Mouse (Mus musculus) limb, embryonic 11.5 days (tissue): ENCODE measurements at regions not wholly inside any gene's neighbourhood (a gene's known extent, or its start where the extent isn't known, plus 50 kb on each side); places are given as distances from the start of the nearest gene placed in this dataset.

Experiments used
- ATAC-seq: fragments of 200-750 bp; cut with Nextera tagmentation; 2 replicates; pipeline ENCODE4 v1.8.0; 2017; ENCODE audit warnings: low read depth; ENCODE audit not compliant: insufficient number of reproducible peaks, low FRiP score, low TSS enrichment
- DNase-seq: peaks from one replicate; pipeline ENCODE4 v3.0.0-alpha.2; 2015; ENCODE audit warnings: low spot score
- H3K27ac ChIP-seq: fragments of 300-500 bp; sonication (generic); replicated peaks from 2 replicates; pipeline ENCODE4 v1.5.1; 2014; ENCODE audit warnings: low read depth, mild to moderate bottlenecking, low read length
- H3K27me3 ChIP-seq: fragments of 300-500 bp; sonication (generic); 2 replicates; pipeline ENCODE4 v1.6.1; 2014; ENCODE audit warnings: mild to moderate bottlenecking, low read length, mixed read lengths; ENCODE audit not compliant: control insufficient read depth, insufficient read depth
- H3K36me3 ChIP-seq: fragments of 300-500 bp; sonication (generic); 2 replicates; pipeline ENCODE4 v1.6.1; 2014; ENCODE audit warnings: mild to moderate bottlenecking, low read length, moderate library complexity, mixed read lengths; ENCODE audit not compliant: control insufficient read depth, insufficient read depth
- H3K4me1 ChIP-seq: fragments of 300-500 bp; sonication (generic); 2 replicates; pipeline ENCODE4 v1.6.1; 2014; ENCODE audit warnings: low read length, mixed read lengths; ENCODE audit not compliant: control insufficient read depth, insufficient read depth
- H3K4me2 ChIP-seq: fragments of 300-500 bp; sonication (generic); 2 replicates; pipeline ENCODE4 v1.6.1; 2014; ENCODE audit warnings: low read depth, mild to moderate bottlenecking, moderate library complexity; ENCODE audit not compliant: severe bottlenecking
- H3K4me3 ChIP-seq: fragments of 300-500 bp; sonication (generic); 2 replicates; pipeline ENCODE4 v1.5.1; 2014; ENCODE audit warnings: low read depth, low read length
- H3K9ac ChIP-seq: fragments of 300-500 bp; sonication (generic); 2 replicates; pipeline ENCODE4 v1.6.1; 2014; ENCODE audit warnings: mild to moderate bottlenecking, low read length
- H3K9me3 ChIP-seq: fragments of 300-500 bp; sonication (generic); 2 replicates; pipeline ENCODE4 v1.6.1; 2016; ENCODE audit warnings: low read length; ENCODE audit not compliant: control insufficient read depth
- WGBS: fragments of 180-500 bp; shearing (Covaris S2); extraction: QIAGEN DNeasy Blood & Tissue Kit; methylation state at CpG from one replicate; pipeline ENCODE4 v1.1.7; 2014; 5-methylcytosine and 5-hydroxymethylcytosine counted together

DNA sequence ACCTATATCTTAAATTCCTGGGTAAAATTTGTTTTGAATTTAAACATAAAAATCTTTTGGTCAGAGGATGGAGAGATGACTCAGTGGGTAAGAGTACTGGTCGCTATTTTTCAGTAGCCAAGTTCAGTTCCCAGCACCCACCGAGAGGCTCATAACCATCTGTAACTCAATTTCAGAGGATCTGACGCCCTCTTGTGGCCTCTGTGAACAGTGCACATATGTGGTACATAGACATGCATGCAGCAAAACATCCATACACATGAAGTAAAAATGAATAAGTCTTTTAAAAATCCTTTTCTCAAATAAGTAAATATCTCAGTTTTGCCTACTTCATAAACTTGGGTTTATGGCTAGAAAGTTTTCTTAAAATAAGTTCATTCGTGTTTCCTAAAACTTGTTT, 163.4 kb upstream of the Kbtbd8 start:
- no peak overlapping the region for H3K9ac ChIP-seq
- H3K4me3 ChIP-seq: no peak overlapping the region
- H3K27ac ChIP-seq: no peak overlapping the region
- H3K4me1 ChIP-seq: no peaks in the 10 kb centered on the region
- no peaks in the 10 kb centered on the region for H3K36me3 ChIP-seq
- DNase-seq (no peak), ATAC-seq (no peak)
- no peaks in the 10 kb centered on the region; the same call in 1 of the 2 replicates for H3K9me3 ChIP-seq
- H3K27me3 ChIP-seq: no peaks in the 10 kb centered on the region
- WGBS: 82% methylated on average over 4 of the region's 4 CpGs
- H3K4me2 ChIP-seq: no peak overlapping the region

DNA sequence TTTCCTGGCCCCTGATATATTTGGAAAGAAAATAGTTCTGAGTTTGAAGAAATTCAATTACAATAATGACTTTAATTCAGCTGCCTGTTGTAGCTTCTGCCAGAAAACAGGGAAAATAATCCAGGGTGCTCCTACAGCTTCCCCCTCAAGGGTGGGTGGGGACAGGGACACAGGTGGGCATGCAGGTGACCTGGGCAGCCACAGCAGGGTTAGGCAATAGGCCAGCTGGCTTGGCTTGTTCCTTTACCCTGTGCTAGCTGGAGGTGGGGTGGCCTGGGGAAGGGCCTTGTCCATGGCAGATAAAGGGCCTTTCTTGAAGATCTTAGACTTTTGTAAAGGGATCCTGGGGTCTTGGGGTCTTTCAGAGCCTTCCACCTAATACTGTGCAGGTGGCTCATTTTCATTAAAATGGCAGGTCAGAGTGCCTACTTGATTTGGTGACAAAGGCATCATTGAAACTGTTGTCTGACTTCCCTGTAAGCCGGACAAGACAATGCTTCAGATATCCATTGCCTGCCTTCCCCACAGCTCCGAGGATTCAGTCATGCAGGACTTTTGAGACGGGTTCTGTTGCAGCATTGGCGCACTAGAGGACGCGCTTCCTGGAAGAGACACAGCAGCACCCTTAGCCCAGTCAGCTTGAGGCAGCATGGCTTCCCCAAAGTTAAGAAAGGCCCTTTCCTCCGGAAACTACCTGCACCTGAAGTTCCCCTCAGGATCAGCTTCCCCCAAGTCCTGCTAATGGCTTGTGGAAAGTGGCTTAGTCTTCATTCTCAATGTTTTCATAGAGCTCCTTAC, 164.9 kb upstream of the Kbtbd8 start:
- Histone ChIP-seq H3K4me3 (no peak overlapping the region), H3K4me2 (no peak overlapping the region), H3K27me3 (no peaks in the 10 kb centered on the region), H3K27ac (no peak overlapping the region), H3K9ac (no peak overlapping the region), H3K4me1 (no peaks in the 10 kb centered on the region), H3K36me3 (no peaks in the 10 kb centered on the region), H3K9me3 (no peaks in the 10 kb centered on the region; the same call in 1 of the 2 replicates)
- no peak for DNase-seq
- ATAC-seq: no peak
- WGBS: 93% methylated on average over 7 of the region's 7 CpGs

DNA sequence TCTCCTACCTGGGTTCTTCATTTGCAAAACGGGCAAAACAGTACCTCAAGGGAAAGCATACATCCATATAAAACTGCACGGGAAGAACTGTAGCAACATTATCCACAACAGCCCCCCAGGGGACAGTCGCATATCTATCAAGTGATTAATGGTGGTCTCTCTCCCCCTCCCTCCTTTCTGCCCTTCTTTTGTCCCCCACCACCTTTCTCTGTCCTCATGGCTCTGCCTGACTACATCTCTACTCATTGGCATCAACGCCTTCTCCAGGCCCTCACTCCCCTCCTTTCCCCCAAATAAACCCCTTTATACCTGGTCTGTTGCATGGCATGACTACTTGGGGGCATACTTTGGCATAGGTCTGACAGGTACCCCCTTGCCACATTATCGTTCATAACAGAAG, 166.1 kb upstream of the Kbtbd8 start:
- no peak overlapping the region for H3K9ac ChIP-seq
- no peak for DNase-seq
- no peak overlapping the region for H3K4me3 ChIP-seq
- WGBS: 82% methylated on average over 5 of the region's 5 CpGs
- H3K9me3 ChIP-seq: no peaks in the 10 kb centered on the region; the same call in 1 of the 2 replicates
- no peak overlapping the region for H3K4me2 ChIP-seq
- no peaks in the 10 kb centered on the region for H3K36me3 ChIP-seq
- no peaks in the 10 kb centered on the region for H3K27me3 ChIP-seq
- H3K27ac ChIP-seq: no peak overlapping the region
- no peak for ATAC-seq
- 0 out of 2 replicates have a peak, but pooled peaks cover 2% of the 10 kb centered on the region for H3K4me1 ChIP-seq

DNA sequence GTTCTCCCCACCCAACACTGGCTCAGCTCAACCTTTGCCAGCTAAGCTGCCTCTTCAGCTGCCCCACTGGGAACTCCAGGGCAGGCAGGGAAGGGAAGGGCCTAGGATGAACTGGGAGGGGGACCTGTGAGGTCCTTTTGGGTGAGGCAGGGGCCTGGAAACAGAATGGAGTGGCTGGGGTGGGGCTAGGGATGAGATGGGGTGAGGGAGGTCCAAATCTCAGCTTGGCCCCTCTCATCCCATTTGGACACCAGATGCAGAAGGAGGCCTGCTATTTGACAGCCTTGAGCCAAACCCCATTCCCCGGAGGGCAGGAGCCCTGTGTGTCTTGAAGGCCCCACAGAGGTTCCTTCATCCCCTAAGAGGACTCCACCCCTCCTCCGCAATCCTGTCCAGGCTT, 166.7 kb upstream of the Kbtbd8 start:
- Histone ChIP-seq H3K9ac (no peak overlapping the region), H3K4me3 (no peak overlapping the region), H3K4me1 (0 out of 2 replicates have a peak, but pooled peaks cover 2% of the 10 kb centered on the region), H3K27me3 (no peaks in the 10 kb centered on the region), H3K27ac (no peak overlapping the region), H3K4me2 (no peak overlapping the region), H3K9me3 (no peaks in the 10 kb centered on the region; the same call in 1 of the 2 replicates), H3K36me3 (no peaks in the 10 kb centered on the region)
- ATAC-seq (no peak), DNase-seq (no peak)
- WGBS: 66% methylated on average over 2 of the region's 2 CpGs

DNA sequence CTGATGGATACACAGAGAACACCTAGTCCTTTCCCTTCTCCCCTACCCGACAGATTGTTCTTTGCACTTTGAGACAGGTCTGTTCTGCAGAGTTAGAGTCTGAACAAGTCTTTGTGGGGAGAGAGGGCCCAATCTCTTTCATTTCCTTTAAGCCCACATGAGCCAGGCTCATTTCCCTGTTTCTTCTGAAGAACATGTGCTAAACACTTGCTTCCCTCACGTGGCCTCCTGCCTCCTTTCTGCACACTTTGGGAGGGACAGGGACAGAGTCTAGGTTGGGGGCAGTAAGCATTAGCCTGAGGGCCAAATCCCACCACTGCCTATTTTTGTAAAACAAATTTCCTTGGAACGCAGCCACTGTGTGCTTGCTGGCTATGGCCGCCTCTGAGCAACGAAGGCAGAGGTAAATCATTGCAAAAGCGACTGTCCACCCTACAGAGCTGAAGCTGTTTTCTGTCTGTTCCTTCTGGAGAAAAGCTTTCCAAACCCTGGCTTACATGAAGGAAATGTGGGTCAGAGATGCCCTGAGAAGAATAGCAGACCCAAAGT, 170.6 kb upstream of the Kbtbd8 start:
- ATAC-seq: no peak

DNA sequence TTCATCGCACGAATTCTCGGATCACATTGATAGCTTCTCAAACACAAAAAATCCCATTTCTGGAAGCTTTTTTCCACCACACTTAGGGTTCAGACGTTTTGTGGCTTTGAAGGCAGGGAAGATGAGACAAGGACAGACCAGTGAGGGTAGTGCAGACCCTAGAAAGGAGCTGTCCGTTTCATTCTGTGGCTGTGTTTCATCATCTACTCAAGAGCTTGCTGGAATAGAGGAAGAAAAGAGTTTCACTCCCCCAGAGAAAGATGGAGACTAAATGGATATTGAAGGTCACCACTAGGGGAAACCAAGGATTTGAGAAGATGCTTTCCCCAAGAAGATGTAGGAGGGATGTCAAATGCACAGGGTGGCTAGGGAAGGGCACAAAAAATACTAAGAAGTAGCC, 171.3 kb upstream of the Kbtbd8 start:
- no peak overlapping the region for H3K27ac ChIP-seq
- no peak overlapping the region for H3K4me3 ChIP-seq
- 0 out of 2 replicates have a peak, but pooled peaks cover 6% of the 10 kb centered on the region for H3K4me1 ChIP-seq
- no peaks in the 10 kb centered on the region for H3K27me3 ChIP-seq
- H3K36me3 ChIP-seq: no peaks in the 10 kb centered on the region
- no peak overlapping the region for H3K9ac ChIP-seq
- H3K4me2 ChIP-seq: no peak overlapping the region
- no peak for DNase-seq
- no peak for ATAC-seq
- 91% methylated on average over 5 of the region's 5 CpGs for WGBS
- no peaks in the 10 kb centered on the region for H3K9me3 ChIP-seq

More for the DNA sequence above, 170.6 kb upstream of the Kbtbd8 start:
- no peak overlapping the region for H3K4me3 ChIP-seq
- H3K36me3 ChIP-seq: no peaks in the 10 kb centered on the region
- 74% methylated on average over 6 of the region's 6 CpGs for WGBS
- H3K9ac ChIP-seq: no peak overlapping the region
- H3K9me3 ChIP-seq: no peaks in the 10 kb centered on the region
- no peak overlapping the region for H3K27ac ChIP-seq
- 0 out of 2 replicates have a peak, but pooled peaks cover 6% of the 10 kb centered on the region for H3K4me1 ChIP-seq
- H3K4me2 ChIP-seq: no peak overlapping the region
- H3K27me3 ChIP-seq: no peaks in the 10 kb centered on the region
- DNase-seq: no peak

DNA sequence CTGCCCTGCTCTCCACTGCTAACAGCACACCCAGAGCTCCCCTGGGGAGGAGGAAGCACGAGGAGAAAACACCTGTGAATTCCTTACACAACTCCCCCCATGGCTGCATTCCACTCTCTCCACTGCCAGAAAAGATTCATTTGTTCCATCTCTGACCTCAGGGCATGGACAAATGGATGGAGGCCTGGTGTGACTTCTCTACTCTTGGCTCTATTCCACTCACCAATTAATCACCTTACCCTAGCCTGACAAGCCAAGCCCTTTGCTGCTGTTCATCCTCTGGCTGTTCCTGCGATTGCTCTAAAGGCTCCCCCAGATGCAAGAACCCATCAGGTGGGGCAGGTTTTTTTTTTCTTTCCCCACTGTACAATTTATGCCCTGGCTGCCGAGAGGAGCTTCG, 172.8 kb upstream of the Kbtbd8 start:
- H3K4me1 ChIP-seq: 0 out of 2 replicates have a peak, but pooled peaks cover 6% of the 10 kb centered on the region
- no peaks in the 10 kb centered on the region for H3K27me3 ChIP-seq
- H3K27ac ChIP-seq: no peak overlapping the region
- peak; percentile 36 for DNase-seq
- no peaks in the 10 kb centered on the region for H3K9me3 ChIP-seq
- 50% methylated on average over 4 of the region's 4 CpGs for WGBS
- no peak for ATAC-seq
- H3K9ac ChIP-seq: no peak overlapping the region
- H3K4me2 ChIP-seq: no peak overlapping the region
- H3K36me3 ChIP-seq: no peaks in the 10 kb centered on the region
- H3K4me3 ChIP-seq: no peak overlapping the region

DNA sequence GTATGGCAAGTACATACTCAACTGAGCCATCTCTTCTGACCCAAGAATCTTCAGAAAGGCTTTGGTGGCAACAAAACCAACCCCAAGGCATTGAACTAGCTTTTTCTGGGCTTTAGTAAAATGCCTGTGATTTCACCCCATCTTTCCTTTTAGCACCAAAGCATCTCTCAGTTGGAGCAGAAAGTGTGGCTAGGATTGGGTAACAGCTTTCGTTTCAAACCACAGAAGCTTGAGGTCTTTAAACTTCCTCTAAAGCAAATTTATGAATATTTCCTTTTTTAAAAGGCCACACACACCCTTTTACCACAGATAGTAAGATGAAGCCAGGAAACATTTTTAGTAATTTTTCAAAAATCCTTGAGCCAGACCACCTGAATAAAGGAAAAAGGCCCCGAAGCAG, 178.1 kb upstream of the Kbtbd8 start:
- Histone ChIP-seq H3K9ac (no peak overlapping the region), H3K27ac (no peak overlapping the region), H3K27me3 (no peaks in the 10 kb centered on the region), H3K36me3 (no peaks in the 10 kb centered on the region), H3K4me1 (0 out of 2 replicates have a peak, but pooled peaks cover under 1% of the 10 kb centered on the region), H3K4me2 (no peak overlapping the region), H3K4me3 (no peak overlapping the region), H3K9me3 (no peaks in the 10 kb centered on the region)
- 89% methylated on average over 2 of the region's 2 CpGs for WGBS
- DNase-seq: no peak
- ATAC-seq: no peak
